Mouse (Mus musculus) adrenal gland, postnatal 36 days (tissue): ENCODE measurements at regions not wholly inside any gene's neighbourhood (a gene's known extent, or its start where the extent isn't known, plus 50 kb on each side); places are given as distances from the start of the nearest gene placed in this dataset.
A peak's percentile ranks its signal among the peaks of the same experiment; 100 is the strongest.

Source experiments
- DNase-seq, 2 experiments: peaks; one replicate each; pipeline ENCODE4 v3.0.0; 2021; ENCODE audit warnings: mixed read lengths in 1 of 2

DNA sequence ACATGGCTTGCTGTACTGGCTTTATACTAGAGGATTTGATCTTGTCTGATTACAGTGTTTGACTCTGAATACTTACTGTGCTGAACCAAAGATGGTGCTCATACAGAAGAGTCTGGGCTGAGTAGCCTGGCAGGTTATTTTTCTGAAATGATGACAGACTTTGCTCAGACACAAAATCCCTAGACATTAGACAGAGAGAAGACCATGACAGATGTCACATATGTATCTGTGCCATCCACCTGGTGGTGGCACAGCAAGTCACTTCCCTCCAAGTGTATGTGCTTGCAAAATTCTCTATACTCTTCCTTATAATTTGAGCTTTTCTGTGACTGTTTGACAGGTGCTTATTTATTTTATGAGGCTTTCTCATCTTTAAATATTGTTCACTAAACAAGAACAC is 80.7 kb downstream of the Gm7361 start:
- no peak for DNase-seq

DNA sequence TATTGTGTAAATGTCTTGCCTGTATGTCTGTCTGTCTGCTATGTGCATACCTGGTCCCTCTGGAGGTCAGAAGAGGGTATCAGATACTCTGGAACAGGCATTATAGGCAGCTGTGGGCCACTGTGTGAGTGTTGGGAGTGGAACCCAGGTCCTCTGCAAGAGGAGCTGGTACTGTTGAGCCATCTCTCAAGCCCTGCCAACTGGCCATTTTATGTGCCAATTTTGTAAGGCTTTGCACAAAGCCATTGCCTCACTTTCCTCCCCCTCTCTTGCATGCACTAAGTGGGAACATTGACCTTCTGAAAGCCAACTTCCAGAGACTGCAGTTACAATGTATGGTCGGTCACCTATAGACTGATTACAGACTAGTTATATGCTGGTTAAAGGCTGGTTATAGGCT is 81.8 kb downstream of the Gm7361 start:
- DNase-seq: no peak

DNA sequence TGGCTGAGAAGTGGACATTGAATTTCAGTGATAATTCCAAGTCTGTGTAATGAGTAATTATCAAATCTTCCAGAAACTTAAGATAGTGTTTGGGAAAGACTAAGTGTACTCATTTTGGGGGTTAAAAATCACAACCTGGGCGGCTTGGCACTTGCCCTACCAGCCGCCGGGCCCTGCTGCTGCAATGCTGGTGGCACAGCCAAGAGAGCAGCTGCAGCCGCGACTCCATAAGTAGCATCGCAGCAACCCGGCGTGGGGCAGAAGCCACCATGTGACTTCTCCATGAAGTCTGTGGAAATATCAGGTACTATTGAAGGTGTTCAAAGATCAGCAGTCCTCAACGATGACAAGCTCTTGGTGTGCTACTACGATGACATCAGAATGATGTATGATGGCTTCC is 97.7 kb downstream of the Gm7361 start:
- DNase-seq: no peak

DNA sequence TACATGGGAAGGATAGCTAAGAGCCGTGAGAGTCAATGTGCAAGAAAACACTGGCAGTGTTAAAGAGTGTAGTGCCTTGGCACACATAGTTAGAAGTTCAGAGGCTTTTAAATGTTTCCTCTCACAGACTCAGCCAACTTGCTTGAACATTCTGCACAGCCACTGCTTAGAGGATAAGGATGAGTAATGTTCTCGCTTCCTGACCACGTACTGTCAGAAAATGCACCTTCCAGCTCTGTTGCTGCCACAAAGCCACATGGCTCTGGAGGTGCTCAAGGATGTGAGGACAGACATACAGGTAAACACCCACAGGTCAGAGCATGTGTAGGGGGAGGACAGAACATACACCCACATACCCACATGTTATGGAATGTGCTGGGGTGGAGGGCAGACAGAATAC is 101.6 kb downstream of the Gm7361 start:
- no peak for DNase-seq

DNA sequence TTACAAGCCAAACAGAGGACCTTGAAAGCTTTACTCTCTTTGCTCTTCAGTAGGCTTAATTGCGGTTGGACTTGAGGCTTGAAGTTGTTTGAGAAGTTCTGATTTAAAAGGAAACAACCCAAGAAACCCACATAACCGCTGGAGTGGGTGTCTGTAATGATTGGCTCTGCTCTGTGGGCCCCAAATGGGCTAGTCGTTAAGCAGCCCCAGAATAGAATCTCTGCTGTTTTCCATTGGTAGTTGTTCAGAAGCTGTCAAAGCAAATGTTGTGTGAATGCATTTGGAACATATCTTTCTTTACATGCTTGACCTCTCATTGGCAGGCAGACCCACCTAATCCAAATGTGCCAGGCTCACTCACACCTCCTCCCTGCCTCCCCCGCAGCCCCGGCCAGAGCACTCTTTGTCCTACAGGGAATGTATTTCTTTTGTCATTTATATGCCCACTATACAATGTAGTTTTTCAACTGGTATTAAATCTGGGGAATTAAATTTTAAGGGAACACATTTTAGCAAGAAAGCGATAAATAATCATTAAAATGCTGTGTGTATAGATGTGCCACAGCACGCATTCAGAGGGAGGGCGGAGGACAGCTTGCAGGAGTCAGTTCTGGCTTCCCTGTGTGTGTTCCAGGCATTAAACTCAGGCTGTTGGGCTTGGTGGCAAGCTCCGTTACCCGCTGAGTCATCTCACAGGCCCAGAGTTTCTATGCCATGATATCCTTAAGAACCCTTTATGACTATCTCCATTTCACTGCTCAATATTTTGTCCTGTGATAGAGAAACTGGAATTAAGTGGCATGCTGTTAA is 116.9 kb downstream of the Gm7361 start:
- no peak for DNase-seq

DNA sequence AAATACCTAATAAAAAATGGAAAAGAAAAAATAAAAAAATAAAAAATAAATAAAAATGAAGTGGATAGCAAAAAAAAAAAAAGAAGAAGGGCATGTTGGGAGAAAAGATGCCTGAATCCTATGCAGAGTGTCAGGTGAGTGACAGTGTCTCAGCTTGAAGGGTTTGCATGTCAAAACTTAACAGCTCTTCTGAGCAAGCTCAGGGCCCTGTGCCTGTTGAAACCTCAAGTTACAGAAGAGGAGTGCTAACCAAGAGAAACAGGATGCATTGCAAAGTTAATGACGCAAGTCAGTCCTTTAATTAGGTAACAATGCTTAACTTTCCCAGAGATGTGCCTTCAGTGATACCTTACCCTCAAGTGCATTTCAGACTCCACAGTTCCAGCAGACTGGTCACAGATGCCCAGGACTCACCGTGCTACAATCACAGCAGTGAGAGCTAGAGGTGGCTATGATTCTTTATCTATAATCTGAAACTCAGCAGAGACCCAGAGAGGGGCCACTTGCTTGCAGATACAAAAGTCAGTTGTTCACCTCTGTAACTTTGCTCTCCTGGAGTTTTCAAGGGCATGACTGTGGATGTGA is 149.7 kb downstream of the Gm7361 start:
- no peak for DNase-seq

DNA sequence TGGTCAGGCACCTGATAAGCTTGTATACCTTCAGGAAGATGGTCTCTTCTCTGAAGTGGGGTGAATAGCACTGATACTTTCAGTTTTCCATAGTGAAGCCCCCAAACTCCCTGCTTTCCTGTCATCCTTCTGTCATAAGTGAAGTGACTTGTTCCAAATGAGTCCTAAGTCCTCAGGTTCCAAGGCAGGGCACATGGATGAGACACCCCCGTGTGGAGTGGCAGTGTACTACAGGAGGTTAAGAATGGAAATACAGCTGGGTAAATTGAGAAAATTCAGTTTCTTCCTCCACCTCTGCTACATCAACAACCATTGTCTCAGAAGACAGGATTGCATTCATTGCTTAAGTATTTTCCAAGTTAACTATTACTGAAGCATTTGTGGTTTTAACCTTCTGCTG is 155.7 kb downstream of the Gm7361 start:
- DNase-seq: peak in 1 of 2 experiments; percentile 5

DNA sequence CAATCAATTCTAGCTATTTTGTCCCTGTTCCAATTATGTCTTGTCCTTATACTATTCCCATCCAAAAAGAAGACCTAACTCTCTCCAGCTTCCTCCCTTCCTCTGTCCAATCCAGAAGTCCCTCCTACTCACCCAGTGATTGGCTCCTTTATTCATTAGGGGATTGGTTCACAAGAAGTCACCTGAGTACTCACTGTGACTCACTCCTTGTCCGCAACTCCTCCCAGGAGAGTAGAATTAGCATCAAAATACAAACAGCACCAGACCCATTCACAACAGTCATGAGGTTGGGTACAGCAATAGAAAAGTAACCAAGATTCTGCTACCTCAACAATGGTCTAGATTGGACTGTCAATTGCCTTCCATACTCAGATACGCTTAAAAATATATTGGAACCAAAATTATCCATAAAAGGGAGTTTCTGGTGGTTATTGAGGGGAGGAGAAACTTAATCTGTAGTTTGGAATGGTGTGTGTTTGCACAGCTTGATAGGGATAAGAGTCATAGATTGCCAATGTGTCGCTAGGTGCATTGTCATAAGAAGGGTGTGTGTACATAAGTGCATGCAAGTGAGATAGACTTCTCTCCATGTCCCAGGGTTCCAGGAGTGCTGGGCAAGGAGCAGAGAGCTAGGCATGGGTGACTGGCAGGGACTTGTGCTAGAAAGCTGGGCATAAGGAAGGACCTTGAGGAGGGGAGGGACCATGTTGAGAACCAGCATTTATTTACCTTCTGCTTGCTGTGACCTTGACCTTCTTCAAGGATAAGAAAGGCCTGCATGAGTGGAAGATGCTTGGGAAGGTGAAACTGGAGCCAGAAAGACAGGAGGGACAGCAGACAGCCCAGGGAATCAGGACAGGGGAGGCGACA is 187.1 kb downstream of the Gm7361 start:
- no peak for DNase-seq

DNA sequence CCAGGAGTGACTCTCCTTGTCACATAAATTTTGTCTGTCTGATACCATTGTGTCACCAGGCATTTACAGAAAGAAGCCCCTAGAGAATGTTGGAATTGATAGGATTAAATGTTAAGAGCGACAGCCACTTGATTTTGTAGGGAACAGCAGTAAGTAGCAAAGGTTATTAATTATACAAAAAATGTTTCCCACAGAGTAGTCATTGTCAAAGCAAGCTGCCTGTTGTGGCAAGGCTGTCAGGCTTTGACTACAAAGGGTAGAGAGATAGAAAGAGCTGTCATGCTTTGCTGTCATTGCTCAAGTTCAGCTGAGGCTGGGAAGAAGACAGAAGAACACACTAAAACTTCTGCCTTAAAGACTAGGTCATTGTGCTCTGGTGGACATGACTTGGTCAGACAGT is 193.8 kb downstream of the Gm7361 start:
- DNase-seq: no peak

DNA sequence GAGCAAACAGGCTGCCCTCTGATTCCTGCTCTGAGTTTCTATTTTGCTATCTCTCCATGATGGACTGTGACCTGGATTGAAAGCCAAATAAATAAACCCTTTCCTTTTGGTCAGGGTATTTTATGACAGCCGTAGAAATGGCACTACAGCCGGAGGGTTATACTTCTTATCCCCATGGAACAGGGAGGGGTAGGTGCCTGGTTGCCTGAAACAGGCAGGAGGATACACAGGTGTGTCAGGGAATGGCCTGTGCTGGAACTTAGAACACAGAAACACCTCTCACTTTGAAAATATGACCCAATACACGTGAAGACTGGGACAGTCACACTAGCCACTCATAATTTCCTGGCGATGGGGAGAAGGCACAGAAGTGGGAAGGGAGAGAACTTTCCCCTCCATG is 200.1 kb downstream of the Gm7361 start:
- no peak for DNase-seq

DNA sequence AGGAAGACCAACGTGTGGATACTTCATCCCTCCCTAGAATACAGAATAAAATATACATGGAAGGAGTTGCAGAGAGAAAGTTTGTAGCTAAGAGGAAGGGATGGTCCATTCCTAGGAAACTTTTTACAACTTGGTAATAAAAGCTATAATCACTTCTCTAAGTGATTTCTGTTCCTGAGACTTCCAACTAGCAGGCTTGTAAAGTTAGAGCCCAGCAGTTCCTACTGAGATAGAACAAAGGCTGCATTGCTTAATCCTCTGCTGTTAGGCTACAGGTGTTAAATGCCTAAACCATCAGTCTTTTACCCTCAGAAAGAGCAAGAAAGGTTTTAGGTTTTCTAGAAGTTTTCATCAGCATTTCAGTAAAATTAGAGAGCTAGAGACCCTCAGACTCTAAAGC is 209.2 kb downstream of the Gm7361 start:
- DNase-seq: no peak

DNA sequence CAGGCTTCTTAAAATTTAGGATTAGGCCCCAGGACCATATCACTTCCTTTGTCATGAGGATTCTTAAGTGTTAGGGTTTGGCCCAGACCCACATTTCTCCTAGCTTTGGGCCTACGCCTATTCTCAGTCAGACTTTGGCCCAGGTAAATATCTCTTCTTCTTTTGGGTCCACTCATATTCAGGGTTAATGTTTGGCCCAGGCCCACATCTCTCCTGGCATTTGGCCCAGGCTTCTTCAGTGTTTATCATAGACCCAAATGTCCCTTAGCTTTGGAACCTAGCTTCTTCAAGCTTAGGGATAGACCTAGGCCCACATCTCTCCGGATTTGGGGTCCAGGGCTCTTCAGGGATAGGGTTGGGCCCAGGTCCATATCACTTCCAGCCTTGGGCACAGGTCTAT is 228.2 kb downstream of the Gm7361 start:
- DNase-seq: no peak

DNA sequence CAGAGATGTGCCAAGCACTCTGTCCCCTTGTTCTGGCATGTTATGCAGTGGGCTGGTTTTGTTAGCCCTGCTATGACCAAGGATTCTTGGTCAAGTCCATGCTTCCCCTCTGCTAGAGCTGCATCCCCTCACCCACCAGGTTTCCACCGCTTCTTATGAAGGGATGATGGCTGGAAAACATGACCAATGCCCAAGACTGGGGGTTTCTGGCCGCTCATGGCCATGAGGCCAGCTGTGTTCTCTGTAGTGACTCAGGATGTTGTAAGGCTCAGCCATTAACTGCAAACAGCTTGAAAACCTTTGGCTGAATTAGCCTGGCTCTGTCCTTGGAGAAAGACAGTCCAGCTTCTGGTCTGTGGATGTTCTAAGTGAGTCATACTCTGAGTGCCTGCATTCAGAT is 236.5 kb downstream of the Gm7361 start:
- DNase-seq: peak; percentile 1 to 13

DNA sequence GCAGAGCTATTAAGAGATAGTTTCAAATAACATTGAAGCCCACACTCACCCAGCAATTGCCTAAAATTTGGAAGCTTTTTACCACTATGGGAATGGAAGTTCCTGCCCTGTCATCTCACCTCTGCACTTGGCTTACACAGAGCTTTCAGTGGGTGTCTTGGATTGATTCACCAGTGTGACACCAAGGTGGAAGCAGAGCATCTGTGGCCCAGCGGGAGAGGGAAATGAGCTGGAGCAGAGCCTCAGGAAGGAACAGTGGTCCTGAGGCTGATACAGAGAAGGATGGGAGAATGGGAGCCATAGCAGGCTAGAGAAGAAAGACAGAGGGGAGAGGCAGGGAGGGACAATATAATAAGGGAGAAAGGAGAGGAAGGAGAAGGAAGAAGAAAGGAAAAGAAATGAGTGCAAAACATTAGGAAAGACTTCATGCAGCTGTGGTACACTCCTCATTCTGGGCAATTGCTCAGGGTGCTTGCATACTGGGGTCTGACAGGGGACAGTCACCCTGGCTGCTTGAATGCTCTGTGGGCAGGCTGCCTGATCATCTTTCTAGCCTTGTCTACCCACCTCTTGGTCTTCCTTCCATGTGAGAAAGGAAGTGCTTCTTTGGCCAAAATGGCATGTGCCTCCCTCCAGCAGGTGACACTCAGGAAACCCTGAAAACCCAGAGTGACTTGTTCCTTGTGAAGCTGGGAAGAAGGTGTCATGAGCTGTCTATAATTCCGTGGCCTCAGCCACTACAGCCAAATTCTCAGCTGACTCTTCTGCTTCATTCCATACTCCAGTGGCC is 240.3 kb downstream of the Gm7361 start:
- no peak for DNase-seq

DNA sequence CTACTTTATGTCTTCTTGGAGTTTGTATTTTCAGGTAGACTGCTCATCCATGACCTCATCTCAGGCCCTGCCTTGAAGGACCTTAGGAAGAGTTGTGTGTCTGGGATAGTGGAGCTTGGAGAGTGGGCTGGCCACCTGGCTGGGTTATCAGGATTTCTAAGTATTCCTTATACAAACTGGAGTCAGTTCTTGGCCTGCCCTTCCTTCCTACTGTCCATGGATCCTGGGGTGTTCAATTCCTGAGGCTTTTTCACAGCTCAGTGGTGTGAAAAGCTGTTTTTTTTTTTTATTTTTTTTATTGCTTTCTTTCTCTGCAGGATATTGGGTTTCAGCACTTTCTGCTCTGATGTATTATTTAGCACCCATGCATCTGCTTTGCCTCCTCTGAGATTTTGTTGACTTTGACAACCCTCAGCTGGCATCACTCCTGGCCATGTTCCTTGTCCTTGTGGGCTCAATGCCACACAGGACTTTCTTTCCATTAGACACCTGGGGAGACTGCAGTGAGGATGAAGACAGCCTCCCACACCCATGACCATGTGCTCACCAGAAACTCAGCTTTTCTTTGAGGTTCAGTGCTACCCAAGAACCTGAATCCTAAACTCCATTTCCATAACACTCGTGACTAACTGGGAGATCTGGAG is 252.2 kb downstream of the Gm7361 start:
- DNase-seq: no peak

DNA sequence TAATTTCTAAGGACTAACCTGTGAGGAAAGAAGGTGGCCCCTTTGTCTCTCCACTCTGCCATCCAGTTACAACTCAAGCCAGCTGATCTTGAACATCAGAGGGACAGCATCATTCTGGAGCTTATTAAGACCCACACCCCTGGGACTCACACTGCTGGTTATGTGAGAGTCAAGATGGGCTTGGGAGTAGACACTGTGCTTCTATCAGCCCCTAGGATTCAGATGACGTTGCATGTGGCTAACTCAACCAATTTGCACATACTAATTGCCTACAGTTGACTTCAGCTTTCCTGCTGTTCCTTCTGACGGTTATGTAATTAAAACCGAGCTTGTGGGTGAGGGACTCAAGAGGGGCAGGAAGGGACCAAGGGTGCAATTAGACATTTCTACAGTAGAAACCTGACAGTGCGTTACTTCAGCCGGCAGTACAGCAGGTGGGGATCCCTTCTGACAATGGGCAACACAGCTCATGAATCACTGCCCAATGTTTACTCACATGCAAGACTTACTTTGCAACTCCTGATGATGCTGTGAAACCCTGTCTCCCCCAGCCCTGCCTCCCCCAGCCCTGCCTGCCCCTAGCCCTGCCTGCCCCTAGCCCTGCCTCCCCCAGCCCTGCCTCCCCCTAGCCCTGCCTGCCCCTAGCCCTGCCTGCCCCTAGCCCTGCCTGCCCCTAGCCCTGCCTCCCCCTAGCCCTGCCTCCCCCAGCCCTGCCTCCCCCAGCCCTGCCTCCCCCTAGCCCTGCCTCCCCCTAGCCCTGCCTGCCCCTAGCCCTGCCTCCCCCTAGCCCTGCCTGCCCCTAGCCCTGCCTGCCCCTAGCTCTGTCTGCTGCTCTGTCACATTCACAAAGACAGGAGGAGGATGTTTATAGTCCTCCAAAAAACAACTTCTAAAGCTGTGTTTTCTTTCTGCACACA is 255.8 kb downstream of the Gm7361 start:
- peak; percentile 6 to 9 for DNase-seq

DNA sequence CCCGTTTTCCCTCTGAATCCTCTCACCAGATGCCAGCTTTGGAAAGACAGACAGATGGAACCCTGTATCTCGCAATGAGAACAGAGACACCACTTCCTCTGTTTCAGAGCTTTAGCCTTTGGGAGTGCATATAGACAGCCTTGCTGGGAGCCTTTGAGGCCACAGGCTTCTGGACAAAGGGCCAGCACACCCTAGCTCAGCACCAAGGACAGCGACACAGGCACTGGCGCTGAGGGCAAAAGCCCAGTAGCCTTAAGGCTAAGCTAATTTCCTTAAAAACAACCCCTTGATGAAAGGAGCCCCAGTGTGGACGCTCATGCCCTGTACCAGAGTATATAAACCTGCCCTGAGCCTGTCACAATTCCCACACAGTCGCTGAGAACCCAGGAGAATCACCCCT is 278.1 kb downstream of the Gm7361 start:
- peak; percentile 53 to 61 for DNase-seq

DNA sequence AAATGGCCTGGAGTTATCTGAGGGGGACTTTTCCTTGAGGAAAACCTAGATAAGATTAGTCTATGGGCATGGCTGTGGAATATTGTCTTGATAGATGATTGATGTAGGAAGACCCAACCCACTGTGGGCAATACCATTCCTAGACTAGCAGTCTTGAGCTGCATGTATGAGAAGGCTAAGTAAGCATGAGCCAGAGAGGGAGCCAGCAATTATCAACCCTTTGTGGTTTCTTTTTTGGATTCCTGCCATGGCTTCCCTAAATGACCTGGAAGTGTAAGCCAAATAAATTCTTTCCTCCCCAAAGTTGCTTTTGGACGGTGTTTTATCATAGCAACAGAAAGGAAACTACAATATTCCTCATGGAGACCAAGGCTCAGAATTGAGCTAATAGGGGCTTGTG is 253.7 kb upstream of the Dpp6 start:
- DNase-seq: no peak

DNA sequence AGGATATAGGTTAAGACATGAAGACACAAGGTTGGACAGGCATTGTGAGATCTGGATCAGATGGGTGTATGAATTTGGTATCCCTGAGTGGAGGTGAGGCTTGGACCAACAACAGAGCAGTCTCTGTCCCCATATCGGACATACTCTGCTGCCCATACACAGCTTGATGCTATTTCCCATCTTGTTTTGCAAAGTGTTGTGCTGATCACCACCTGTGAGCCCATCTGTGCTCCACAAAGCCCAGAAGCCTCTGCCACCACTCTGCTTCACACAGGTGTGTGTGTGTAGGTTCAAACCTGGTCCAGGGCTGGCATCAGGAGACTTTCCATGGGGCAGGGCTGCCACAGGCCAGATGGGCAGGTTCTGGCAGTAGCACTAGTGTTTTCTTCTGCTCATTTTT is 252.9 kb upstream of the Dpp6 start:
- no peak for DNase-seq

DNA sequence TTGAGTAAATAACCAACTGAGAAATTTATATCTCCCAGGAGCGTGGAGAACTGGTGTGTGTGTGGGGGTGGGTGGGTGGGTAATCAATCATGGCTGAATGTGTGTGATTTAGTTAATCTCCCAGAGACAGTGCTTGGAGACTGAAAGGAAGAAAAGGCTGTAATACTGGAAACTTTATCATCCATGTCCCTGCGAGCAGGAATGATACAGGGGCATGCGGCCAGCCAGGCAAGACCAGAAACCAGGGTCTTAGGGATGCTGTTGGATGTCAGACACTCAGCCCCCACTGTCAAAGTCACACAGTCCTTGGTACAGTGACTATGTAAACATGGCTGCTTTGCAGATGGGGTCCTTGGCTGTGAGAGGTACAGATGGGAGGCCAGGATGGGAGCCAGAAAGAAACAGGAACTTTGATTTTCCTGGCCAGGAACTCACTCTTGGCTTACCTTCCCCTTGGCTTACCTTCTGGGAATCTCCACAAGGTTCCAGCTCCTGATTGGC is 244.3 kb upstream of the Dpp6 start:
- no peak for DNase-seq

DNA sequence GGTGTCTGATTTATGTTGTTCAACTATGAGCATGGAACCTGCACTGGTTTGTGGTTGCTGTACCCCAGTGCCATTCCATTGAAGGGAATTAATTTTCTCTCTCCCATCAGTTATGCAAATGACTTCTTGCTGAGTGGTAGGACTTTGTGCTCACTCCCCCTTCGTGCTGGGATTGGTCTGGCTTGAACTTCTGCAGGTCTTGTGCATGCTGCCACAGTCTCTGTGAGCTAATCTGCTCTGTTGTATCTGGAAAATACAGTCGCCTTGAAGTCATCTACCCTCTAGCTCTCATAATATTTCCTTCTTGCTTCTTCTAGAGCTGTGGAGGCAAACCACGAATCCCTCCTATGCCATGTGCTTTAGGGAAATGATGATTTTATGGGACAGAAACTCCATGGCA is 243.6 kb upstream of the Dpp6 start:
- no peak for DNase-seq
